In genomic region chr4:139211975-139212831, GRCm38 (mm10) we compare ENCODE assay signal across 9 mouse cellular contexts. TPM values are rescaled to one million over a fixed set of nuclear protein-coding genes. Genes with fewer than 3 reads are reported as not detected.
DNase-seq lines count a peak whose midpoint lies in the region; ATAC-seq and TF ChIP-seq lines count a peak whose summit lies in the region.
"Had no signal": no experiment of that assay in that cellular context is flagged by ENCODE, and none has a peak within 500 bp of the region (broad histone marks: within the 10 kb centered on the region; RNA-seq: fewer than 3 reads in every experiment).

No protein-coding gene starts in this region.

- 0 out of 2 replicates have a peak overlapping the region, but pooled peaks have one; percentile 3 for H3K9ac ChIP-seq in heart, adult 2 months (ENCODE audit: low read depth, low read length)
- no peak overlapping the region for H3K9ac ChIP-seq in CH12.LX (ENCODE audit: insufficient read depth, low read depth)
- H3K9ac ChIP-seq in embryonic facial prominence, embryonic 14.5 days (ENCODE audit: low read depth, low read length), result no peak overlapping the region
- H3K9ac ChIP-seq in liver, embryonic 13.5 days, result peak overlapping the region; percentile 40; the same call in 1 of the 2 replicates
- H3K9ac ChIP-seq in forebrain, embryonic 15.5 days (replicated peaks), result no peak overlapping the region

- peak overlapping the region; percentile 50 for H3K27ac ChIP-seq in heart, adult 2 months
- peak overlapping the region; percentile 0; the same call in 1 of the 2 replicates for H3K27ac ChIP-seq in CH12.LX (ENCODE audit: insufficient read depth, low read depth)
- H3K27ac ChIP-seq in embryonic facial prominence, embryonic 14.5 days (replicated peaks; ENCODE audit: low read depth, low read length), result peak overlapping the region; percentile 42; the same call in 1 of the 2 replicates
- peak overlapping the region; percentile 53 for H3K27ac ChIP-seq in liver, embryonic 13.5 days
- H3K27ac ChIP-seq in forebrain, embryonic 15.5 days (replicated peaks), result no peak overlapping the region

- peaks cover 10% of the 10 kb centered on the region for H3K79me2 ChIP-seq in heart, adult 2 months (replicated peaks; ENCODE audit: control insufficient read depth, insufficient read depth, low read length)
- H3K79me2 ChIP-seq in CH12.LX (replicated peaks; ENCODE audit: control insufficient read depth, extremely low read depth, insufficient read depth, poor library complexity, severe bottlenecking), result peaks cover 72% of the 10 kb centered on the region

- no peak overlapping the region for H3K4me2 ChIP-seq in CH12.LX (ENCODE audit: insufficient read depth, low read depth, poor library complexity, severe bottlenecking)
- H3K4me2 ChIP-seq in embryonic facial prominence, embryonic 14.5 days (ENCODE audit: low read depth, low read length), result no peak overlapping the region
- peak overlapping the region; percentile 54 for H3K4me2 ChIP-seq in liver, embryonic 13.5 days
- H3K4me2 ChIP-seq in forebrain, embryonic 15.5 days (replicated peaks), result no peak overlapping the region

- H3K27me3 ChIP-seq in heart, adult 2 months (ENCODE audit: control insufficient read depth, insufficient read depth, low read length), result no peaks in the 10 kb centered on the region
- H3K27me3 ChIP-seq in CH12.LX (replicated peaks), result no peaks in the 10 kb centered on the region
- H3K27me3 ChIP-seq in embryonic facial prominence, embryonic 14.5 days (replicated peaks; ENCODE audit: control insufficient read depth, insufficient read depth, low read length), result no peaks in the 10 kb centered on the region
- H3K27me3 ChIP-seq in liver, embryonic 13.5 days, result no peaks in the 10 kb centered on the region
- H3K27me3 ChIP-seq in forebrain, embryonic 15.5 days, result no peaks in the 10 kb centered on the region

- in situ Hi-C loops in CH12.LX (cut with MboI; ENCODE audit: low pct_ligation_motif_present, low pct_unique_long_range_greater_than_20kb, low sequenced_read_pairs), result no loop called here

- TF ChIP-seq POLR2A in heart, adult 2 months (IDR thresholded peaks at IDR 0.05; ENCODE audit: insufficient read depth, low read depth, low read length), result no peak
- TF ChIP-seq POLR2A in CH12.LX (IDR thresholded peaks at IDR 0.05; ENCODE audit: low read depth, low read length), result no peak

- peak; percentile 43 to 51 for DNase-seq in heart, adult 2 months
- no peak for DNase-seq in heart, adult 8-10 months (ENCODE audit: low spot score)
- peak; percentile 62 for DNase-seq in CH12.LX (ENCODE audit: extremely low read depth)
- peak; percentile 85 for DNase-seq in embryonic facial prominence, embryonic 14.5 days (ENCODE audit: low spot score)
- peak; percentile 26 for DNase-seq in liver, embryonic 13.5 days
- no peak for DNase-seq in adrenal gland, adult 8-10 months

- TF ChIP-seq RAD21 in CH12.LX (IDR thresholded peaks at IDR 0.05; ENCODE audit: low read depth, low read length), result no peak

- no peak for TF ChIP-seq EP300 in heart, adult 2 months (IDR thresholded peaks at IDR 0.05; ENCODE audit: insufficient read depth, low read depth, low read length)
- peak; percentile 76 for TF ChIP-seq EP300 in CH12.LX (IDR thresholded peaks at IDR 0.05; ENCODE audit: low read length)

- peak; percentile 63 for TF ChIP-seq CTCF in heart, adult 2 months (IDR thresholded peaks at IDR 0.05)
- peak in 1 of 2 experiments; percentile 25; a peak in 2 of 4 replicates for TF ChIP-seq CTCF in CH12.LX (conservative IDR thresholded peaks at IDR 0.05 in 1 of 2, IDR thresholded peaks at IDR 0.05 in 1 of 2; ENCODE audit: low read depth in 2 of 2, low read length in 2 of 2)

- H3K4me1 ChIP-seq in heart, adult 2 months (ENCODE audit: control insufficient read depth, insufficient read depth, low read length), result peaks cover 75% of the 10 kb centered on the region
- peaks cover 59 to 93% of the 10 kb centered on the region in 2 experiments for H3K4me1 ChIP-seq in CH12.LX (ENCODE audit: control insufficient read depth in 1 of 2, insufficient read depth in 2 of 2)
- peaks cover 66% of the 10 kb centered on the region for H3K4me1 ChIP-seq in embryonic facial prominence, embryonic 14.5 days (ENCODE audit: control insufficient read depth, insufficient read depth, low read length)
- peaks cover 91% of the 10 kb centered on the region for H3K4me1 ChIP-seq in liver, embryonic 13.5 days (replicated peaks)
- H3K4me1 ChIP-seq in forebrain, embryonic 15.5 days, result peaks cover 32% of the 10 kb centered on the region

- dilution Hi-C loops in CH12.LX (cut with MboI; ENCODE audit: extremely low pct_ligation_motif_present, extremely low pct_unique_long_range_greater_than_20kb, low sequenced_read_pairs), result no loop called here

- 49% methylated on average over 17 of the region's 17 CpGs for WGBS in heart, adult 2 months
- 62% methylated on average over 17 of the region's 17 CpGs for WGBS in embryonic facial prominence, embryonic 14.5 days
- 33% methylated on average over 17 of the region's 17 CpGs for WGBS in liver, embryonic 13.5 days (ENCODE audit: insufficient replicate concordance)
- 69% methylated on average over 17 of the region's 17 CpGs for WGBS in forebrain, embryonic 15.5 days

- H3K9me3 ChIP-seq in CH12.LX (replicated peaks; ENCODE audit: low read length), result no peaks in the 10 kb centered on the region
- H3K9me3 ChIP-seq in embryonic facial prominence, embryonic 14.5 days (ENCODE audit: control insufficient read depth, low read length), result no peaks in the 10 kb centered on the region
- no peaks in the 10 kb centered on the region for H3K9me3 ChIP-seq in liver, embryonic 13.5 days (replicated peaks)
- H3K9me3 ChIP-seq in forebrain, embryonic 15.5 days, result no peaks in the 10 kb centered on the region
- H3K9me3 ChIP-seq: G1E had no signal

- H3K36me3 ChIP-seq in heart, adult 2 months (ENCODE audit: control insufficient read depth, insufficient read depth, low read length), result peaks cover 18% of the 10 kb centered on the region
- peaks cover 12 to 79% of the 10 kb centered on the region in 2 experiments for H3K36me3 ChIP-seq in CH12.LX (replicated peaks in 1 of 2; ENCODE audit: control insufficient read depth in 1 of 2, insufficient read depth in 1 of 2, low read length in 1 of 2)
- H3K36me3 ChIP-seq in embryonic facial prominence, embryonic 14.5 days (ENCODE audit: control insufficient read depth, insufficient read depth, low read length), result no peaks in the 10 kb centered on the region
- peaks cover 24% of the 10 kb centered on the region for H3K36me3 ChIP-seq in liver, embryonic 13.5 days
- H3K36me3 ChIP-seq in forebrain, embryonic 15.5 days, result no peaks in the 10 kb centered on the region

- peak; percentile 45; the same call in 1 of the 2 replicates for ATAC-seq in embryonic facial prominence, embryonic 14.5 days (ENCODE audit: low read depth)
- peak; percentile 82 for ATAC-seq in liver, embryonic 13.5 days (ENCODE audit: low read depth)
- no peak for ATAC-seq in activated CD4-positive, CD25-positive, alpha-beta regulatory T cell, adult 4 months
- ATAC-seq in forebrain, embryonic 15.5 days (replicated peaks), result no peak

- intact Hi-C loops in heart, adult 2 months (cut with DNase I), result loop anchor here (2.0 to 5.0 kb wide), 2 partner anchors 19 to 40 kb away; partner anchors contain the start of gene Capzb

- H3K4me3 ChIP-seq in heart, adult 2 months, result no peak overlapping the region
- H3K4me3 ChIP-seq in CH12.LX (replicated peaks in 1 of 3; ENCODE audit: low read depth in 2 of 3, low read length in 2 of 3, poor library complexity in 1 of 3), result no peak overlapping the region
- no peak overlapping the region for H3K4me3 ChIP-seq in embryonic facial prominence, embryonic 14.5 days (ENCODE audit: low read depth, low read length)
- H3K4me3 ChIP-seq in liver, embryonic 13.5 days (replicated peaks), result peak overlapping the region; percentile 16; the same call in 1 of the 2 replicates
- H3K4me3 ChIP-seq in forebrain, embryonic 15.5 days, result no peak overlapping the region

TF ChIP-seq in CH12.LX, 34 proteins besides CTCF, POLR2A, EP300 and RAD21 (continues in another document):
- no peak for TF ChIP-seq MXI1 (IDR thresholded peaks at IDR 0.05; ENCODE audit: low read depth, low read length)
- TF ChIP-seq ZNF384 (IDR thresholded peaks at IDR 0.05; ENCODE audit: low read depth, low read length), result no peak
- TF ChIP-seq CHD1 (IDR thresholded peaks at IDR 0.05; ENCODE audit: low read depth, low read length), result no peak
- TF ChIP-seq ELF1 (IDR thresholded peaks at IDR 0.05; ENCODE audit: low read depth, low read length), result no peak
- peak; percentile 91 for TF ChIP-seq IRF4 (IDR thresholded peaks at IDR 0.05; ENCODE audit: low read depth, low read length)
- TF ChIP-seq TCF12 (IDR thresholded peaks at IDR 0.05; ENCODE audit: low read depth, low read length), result no peak
- no peak for TF ChIP-seq NRF1 (IDR thresholded peaks at IDR 0.05; ENCODE audit: low read depth, low read length)
- peak; percentile 42; the same call in 1 of the 2 replicates for TF ChIP-seq ETS1 (conservative IDR thresholded peaks at IDR 0.05; ENCODE audit: low read depth, low read length)
- no peak for TF ChIP-seq USF1 (IDR thresholded peaks at IDR 0.05; ENCODE audit: low read depth, low read length)
- TF ChIP-seq KAT2A (IDR thresholded peaks at IDR 0.05; ENCODE audit: insufficient replicate concordance, low read length), result no peak
- no peak for TF ChIP-seq MEF2A (IDR thresholded peaks at IDR 0.05; ENCODE audit: borderline replicate concordance, low read depth, low read length)
- TF ChIP-seq ZKSCAN1 (IDR thresholded peaks at IDR 0.05; ENCODE audit: borderline replicate concordance, low read depth, low read length), result no peak
- TF ChIP-seq USF2 (conservative IDR thresholded peaks at IDR 0.05; ENCODE audit: low read depth, low read length), result no peak
- TF ChIP-seq ZC3H11A (IDR thresholded peaks at IDR 0.05; ENCODE audit: low read depth, low read length), result no peak
- no peak for TF ChIP-seq SIN3A (IDR thresholded peaks at IDR 0.05; ENCODE audit: low read length)
- TF ChIP-seq SMC3 (IDR thresholded peaks at IDR 0.05; ENCODE audit: low read depth, low read length), result no peak
- TF ChIP-seq CHD2 (IDR thresholded peaks at IDR 0.05; ENCODE audit: low read length), result no peak

RNA-seq across cellular contexts. Expression of gene Capzb, which starts 19.5 kb away (rescaled TPM):
- total RNA-seq in heart, adult 2 months (2021), result 100 to 1,000 TPM; 342 to 392 TPM
- polyA plus RNA-seq in heart, adult 2 months (2012; rRNA removed), result 160 and 191 TPM in 2 replicates
- 100 to 1,000 TPM; 354 to 406 (median 379) TPM for total RNA-seq in heart, adult 8-10 months (2022)
- total RNA-seq in CH12.LX (2012; rRNA removed) (83.5 and 86.4 TPM in 2 replicates), CH12.LX (2014; rRNA removed) (144 and 160 TPM in 2 replicates)
- polyA plus RNA-seq in CH12.LX (2012; ENCODE audit: insufficient read length, low read depth), result 382 and 388 TPM in 2 replicates
- polyA plus RNA-seq in embryonic facial prominence, embryonic 14.5 days (2014; fragmentation: Nextera tagmentation; extraction: Ambion mirVana), result 293 and 299 TPM in 2 replicates
- 173 and 198 TPM in 2 replicates for polyA plus RNA-seq in liver, embryonic 13.5 days (2015; fragmentation: Nextera tagmentation; extraction: Ambion mirVana)
- 100 to 1,000 TPM; 633 to 647 TPM for polyA plus RNA-seq in activated CD4-positive, CD25-positive, alpha-beta regulatory T cell, adult 4 months (2017; shearing (Covaris generic))
- 100 to 1,000 TPM; 357 to 412 (median 388) TPM for total RNA-seq in adrenal gland, adult 8-10 months (2022)
- polyA plus RNA-seq in forebrain, embryonic 15.5 days (2015; fragmentation: Nextera tagmentation; extraction: Ambion mirVana), result 312 and 323 TPM in 2 replicates

Comparison
In these comparisons a context has a peak if more than half of its experiments do, and no peak if none do; other contexts are left out.
1. DNase-seq: peak in heart, adult 2 months (2 of 2), CH12.LX (single experiment), embryonic facial prominence, embryonic 14.5 days (single experiment) and liver, embryonic 13.5 days (single experiment); none in heart, adult 8-10 months (single experiment) and adrenal gland, adult 8-10 months (single experiment).
2. H3K9ac ChIP-seq: peak in heart, adult 2 months (single experiment) and liver, embryonic 13.5 days (single experiment); none in CH12.LX (single experiment), embryonic facial prominence, embryonic 14.5 days (single experiment) and forebrain, embryonic 15.5 days (single experiment).
3. ATAC-seq: peak in embryonic facial prominence, embryonic 14.5 days (single experiment) and liver, embryonic 13.5 days (single experiment); none in activated CD4-positive, CD25-positive, alpha-beta regulatory T cell, adult 4 months (single experiment) and forebrain, embryonic 15.5 days (single experiment).